Mouse (Mus musculus): Measurements from ENCODE around the gene Ddx27. TPM values are rescaled to one million over a fixed set of nuclear protein-coding genes. Genes with fewer than 3 reads are reported as not detected.

The Ddx27 gene
- polyA plus RNA-seq, 2 experiments, result 36.5 to 50.2 TPM

- under 1% methylated on average over 55 of the region's 88 CpGs for WGBS
- peak; percentile 99 for ATAC-seq (ENCODE audit: low FRiP score, low read depth)
- TF ChIP-seq POLR2A (IDR thresholded peaks at IDR 0.05; ENCODE audit: borderline replicate concordance, extremely low read depth, insufficient read depth, insufficient read length), result peak; percentile 61; the same call in 1 of the 2 replicates
Observed at GRCm38 (mm10) chr2:166995796-166996532, 19.0 kb upstream of the Ddx27 start, which contains the start of gene Stau1. Stau1 (minus strand) TSS chr2:166996299.

GRCm38 (mm10) chr2:166996533-166996894 lies 18.5 kb upstream of the Ddx27 start:
- H3K4me1 ChIP-seq (ENCODE audit: control insufficient read depth, insufficient read depth, low read length), result peaks cover 34% of the 10 kb centered on the region
- H3K36me3 ChIP-seq (ENCODE audit: control insufficient read depth, insufficient read depth, low read length), result no peaks in the 10 kb centered on the region
- H3K4me3 ChIP-seq (replicated peaks; ENCODE audit: low read length), result peak overlapping the region; percentile 97
- peak overlapping the region; percentile 62 for H3K9ac ChIP-seq (ENCODE audit: low read depth, low read length, severe bottlenecking)
- DNase-seq (ENCODE audit: low spot score) (no peak), ATAC-seq (ENCODE audit: low FRiP score, low read depth) (0 out of 2 replicates have a peak, but pooled peaks have one; percentile 21)
- TF ChIP-seq POLR2A (IDR thresholded peaks at IDR 0.05; ENCODE audit: borderline replicate concordance, extremely low read depth, insufficient read depth, insufficient read length), result no peak
- H3K9me3 ChIP-seq (ENCODE audit: control insufficient read depth, low read length), result no peaks in the 10 kb centered on the region
- H3K4me2 ChIP-seq (replicated peaks; ENCODE audit: low read depth, low read length, severe bottlenecking), result peak overlapping the region; percentile 87
- peak overlapping the region; percentile 99 for H3K27ac ChIP-seq (replicated peaks; ENCODE audit: low read depth, low read length)
- H3K27me3 ChIP-seq (ENCODE audit: control insufficient read depth, insufficient read depth, low read length), result no peaks in the 10 kb centered on the region
- 38% methylated on average over 8 of the region's 8 CpGs for WGBS

More at GRCm38 (mm10) chr2:166995796-166996532, 19.0 kb upstream of the Ddx27 start, which contains the start of gene Stau1:
- Histone ChIP-seq H3K9me3 (ENCODE audit: control insufficient read depth, low read length) (no peaks in the 10 kb centered on the region), H3K4me3 (replicated peaks; ENCODE audit: low read length) (peak within 1 kb of the TSS; percentile 97), H3K27me3 (ENCODE audit: control insufficient read depth, insufficient read depth, low read length) (no peaks in the 10 kb centered on the region), H3K36me3 (ENCODE audit: control insufficient read depth, insufficient read depth, low read length) (no peaks in the 10 kb centered on the region), H3K4me2 (replicated peaks; ENCODE audit: low read depth, low read length, severe bottlenecking) (peak within 1 kb of the TSS; percentile 87), H3K9ac (ENCODE audit: low read depth, low read length, severe bottlenecking) (peak within 1 kb of the TSS; percentile 98), H3K27ac (replicated peaks; ENCODE audit: low read depth, low read length) (peak within 1 kb of the TSS; percentile 99), H3K4me1 (ENCODE audit: control insufficient read depth, insufficient read depth, low read length) (peaks cover 38% of the 10 kb centered on the region)
- peak; percentile 99 for DNase-seq (ENCODE audit: low spot score)

GRCm38 (mm10) chr2:167001486-167001885 lies 13.5 kb upstream of the Ddx27 start:
- Histone ChIP-seq H3K27ac (replicated peaks; ENCODE audit: low read depth, low read length) (no peak overlapping the region), H3K4me1 (ENCODE audit: control insufficient read depth, insufficient read depth, low read length) (peaks cover 2% of the 10 kb centered on the region; the same call in 1 of the 2 replicates), H3K9me3 (ENCODE audit: control insufficient read depth, low read length) (no peaks in the 10 kb centered on the region), H3K36me3 (ENCODE audit: control insufficient read depth, insufficient read depth, low read length) (no peaks in the 10 kb centered on the region), H3K4me2 (replicated peaks; ENCODE audit: low read depth, low read length, severe bottlenecking) (no peak overlapping the region), H3K9ac (ENCODE audit: low read depth, low read length, severe bottlenecking) (no peak overlapping the region), H3K4me3 (replicated peaks; ENCODE audit: low read length) (no peak overlapping the region), H3K27me3 (ENCODE audit: control insufficient read depth, insufficient read depth, low read length) (no peaks in the 10 kb centered on the region)
- TF ChIP-seq POLR2A (IDR thresholded peaks at IDR 0.05; ENCODE audit: borderline replicate concordance, extremely low read depth, insufficient read depth, insufficient read length), result no peak
- 35% methylated on average over 9 of the region's 9 CpGs for WGBS
- DNase-seq (ENCODE audit: low spot score) (peak; percentile 32), ATAC-seq (ENCODE audit: low FRiP score, low read depth) (no peak)

GRCm38 (mm10) chr2:167004099-167004854 lies 10.7 kb upstream of the Ddx27 start:
- no peak overlapping the region for H3K9ac ChIP-seq (ENCODE audit: low read depth, low read length, severe bottlenecking)
- H3K4me2 ChIP-seq (replicated peaks; ENCODE audit: low read depth, low read length, severe bottlenecking), result no peak overlapping the region
- WGBS, result 43% methylated on average over 8 of the region's 8 CpGs
- peak; percentile 34 for ATAC-seq (ENCODE audit: low FRiP score, low read depth)
- no peaks in the 10 kb centered on the region for H3K27me3 ChIP-seq (ENCODE audit: control insufficient read depth, insufficient read depth, low read length)
- no peaks in the 10 kb centered on the region for H3K9me3 ChIP-seq (ENCODE audit: control insufficient read depth, low read length)
- no peaks in the 10 kb centered on the region for H3K36me3 ChIP-seq (ENCODE audit: control insufficient read depth, insufficient read depth, low read length)
- TF ChIP-seq POLR2A (IDR thresholded peaks at IDR 0.05; ENCODE audit: borderline replicate concordance, extremely low read depth, insufficient read depth, insufficient read length), result no peak
- H3K4me3 ChIP-seq (replicated peaks; ENCODE audit: low read length), result no peak overlapping the region
- no peaks in the 10 kb centered on the region for H3K4me1 ChIP-seq (ENCODE audit: control insufficient read depth, insufficient read depth, low read length)
- DNase-seq (ENCODE audit: low spot score), result peak; percentile 75
- no peak overlapping the region for H3K27ac ChIP-seq (replicated peaks; ENCODE audit: low read depth, low read length)

GRCm38 (mm10) chr2:167006355-167006754 lies 8.6 kb upstream of the Ddx27 start:
- Histone ChIP-seq H3K27ac (replicated peaks; ENCODE audit: low read depth, low read length) (no peak overlapping the region), H3K36me3 (ENCODE audit: control insufficient read depth, insufficient read depth, low read length) (no peaks in the 10 kb centered on the region), H3K9ac (ENCODE audit: low read depth, low read length, severe bottlenecking) (no peak overlapping the region), H3K4me3 (replicated peaks; ENCODE audit: low read length) (no peak overlapping the region), H3K4me2 (replicated peaks; ENCODE audit: low read depth, low read length, severe bottlenecking) (no peak overlapping the region), H3K27me3 (ENCODE audit: control insufficient read depth, insufficient read depth, low read length) (no peaks in the 10 kb centered on the region), H3K4me1 (ENCODE audit: control insufficient read depth, insufficient read depth, low read length) (no peaks in the 10 kb centered on the region), H3K9me3 (ENCODE audit: control insufficient read depth, low read length) (no peaks in the 10 kb centered on the region)
- DNase-seq (ENCODE audit: low spot score) (no peak), ATAC-seq (ENCODE audit: low FRiP score, low read depth) (no peak)
- no peak for TF ChIP-seq POLR2A (IDR thresholded peaks at IDR 0.05; ENCODE audit: borderline replicate concordance, extremely low read depth, insufficient read depth, insufficient read length)
- WGBS, result 87% methylated on average over 2 of the region's 2 CpGs

Measured in limb, embryonic 14.5 days (tissue).